Mouse (Mus musculus): ENCODE measurements around the gene Slc25a33.

DNA sequence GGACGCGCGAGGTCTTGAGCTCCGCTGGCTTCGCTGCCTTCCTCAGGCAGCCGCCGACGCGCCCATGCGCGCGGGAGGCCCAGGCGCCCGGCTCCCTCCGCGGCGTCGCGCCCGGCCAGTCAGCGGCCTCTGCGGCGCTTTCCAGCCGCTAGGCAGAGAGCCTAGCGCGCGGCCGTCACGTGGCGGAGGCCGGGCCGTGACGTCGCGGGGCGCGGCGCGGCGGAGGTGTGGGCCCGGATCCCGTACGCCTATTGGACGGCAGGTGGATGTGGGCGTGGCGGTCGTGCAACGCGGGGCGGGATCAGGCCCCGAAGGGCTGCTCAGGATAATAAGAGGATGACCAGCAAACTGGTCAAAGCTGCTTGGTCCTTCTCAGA, at the start of gene Slc25a33:
- TF ChIP-seq POLR2A (IDR thresholded peaks at IDR 0.05; ENCODE audit: control insufficient read depth, extremely low read depth, insufficient read depth, low read length, poor library complexity) (peak; percentile 83), CTCF (IDR thresholded peaks at IDR 0.05; ENCODE audit: borderline replicate concordance, control insufficient read depth, extremely low read depth, insufficient read depth, low read length, poor library complexity) (peak; percentile 73; the same call in 1 of the 2 replicates)

All from thymus, adult 2 months (tissue).